8 mouse cellular contexts compared by ENCODE assay signal in the genomic region with DNA sequence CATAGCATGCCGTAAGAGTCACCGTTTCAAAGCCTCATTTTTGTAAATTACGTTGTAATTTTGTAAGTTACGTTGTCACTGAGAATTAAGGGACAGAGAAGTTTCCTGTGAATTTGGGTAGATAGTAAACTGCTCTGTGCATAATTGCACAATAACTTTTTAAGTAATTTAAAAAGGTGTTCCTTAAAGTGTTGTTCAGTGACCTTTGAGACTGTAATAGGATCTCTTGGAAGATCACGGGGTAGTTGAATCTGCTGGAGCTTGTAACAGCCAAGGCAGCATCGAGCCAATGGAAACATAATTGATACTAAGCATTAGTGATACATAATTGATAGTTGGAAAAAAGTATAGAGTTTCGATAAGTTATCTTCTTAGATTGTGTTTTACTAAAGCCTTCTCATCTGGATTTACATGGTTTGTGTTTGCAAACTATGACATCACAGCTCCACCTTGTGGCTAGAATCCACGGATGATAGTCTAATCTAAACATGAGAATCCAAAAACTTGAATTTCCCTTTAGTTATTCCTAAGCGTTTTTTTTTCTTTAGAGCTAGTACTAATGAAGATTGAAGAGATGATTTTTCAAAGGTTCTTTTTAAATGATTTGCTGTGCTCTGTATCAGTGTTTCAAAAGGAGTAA.
DNase-seq lines count a peak whose midpoint lies in the region; ATAC-seq lines count a peak whose summit lies in the region.

No protein-coding gene starts in this region.

- DNase-seq in cerebellum, adult 11 months = peak; percentile 7
- no peak for DNase-seq in neural tube, embryonic 10.5 days (ENCODE audit: extremely low spot score, low spot score)
- peak; percentile 79 to 83 for DNase-seq in cerebellum, postnatal 10 days
- peak; percentile 48 to 58 for DNase-seq in heart, postnatal 36 days
- DNase-seq in left cerebral cortex, postnatal 25 days (ENCODE audit: low spot score in 2 of 2) = peak; percentile 49 to 73
- DNase-seq in right cerebral cortex, postnatal 4 days = peak; percentile 72

- no peaks in the 10 kb centered on the region for H3K36me3 ChIP-seq in neural tube, embryonic 12.5 days

- no peak overlapping the region for H3K4me2 ChIP-seq in neural tube, embryonic 12.5 days (replicated peaks)

- no peaks in the 10 kb centered on the region for H3K27me3 ChIP-seq in neural tube, embryonic 12.5 days (replicated peaks)

- H3K9me3 ChIP-seq in neural tube, embryonic 12.5 days = no peaks in the 10 kb centered on the region

- WGBS in neural tube, embryonic 12.5 days = 68% methylated on average over 9 of the region's 9 CpGs

- H3K9ac ChIP-seq in neural tube, embryonic 12.5 days = no peak overlapping the region

- no peak for ATAC-seq in cerebellum, adult (ENCODE audit: insufficient number of reproducible peaks, low FRiP score, low TSS enrichment)
- ATAC-seq in neural tube, embryonic 12.5 days (ENCODE audit: low FRiP score, low read depth) = 0 out of 2 replicates have a peak, but pooled peaks have one; percentile 37

- H3K27ac ChIP-seq in neural tube, embryonic 12.5 days = no peak overlapping the region

- no peak overlapping the region for H3K4me3 ChIP-seq in neural tube, embryonic 12.5 days

- no peaks in the 10 kb centered on the region for H3K4me1 ChIP-seq in neural tube, embryonic 12.5 days

- intact Hi-C loops in heart, postnatal 36 days (cut with DNase I) = loop anchor here (1.0 to 5.0 kb wide), 4 partner anchors 68 to 464 kb away; partner anchors contain the start of gene Plod2
- intact Hi-C loops in left cerebral cortex, postnatal 25 days (cut with DNase I) = loop anchor here (1.0 to 2.0 kb wide), 3 partner anchors 111 to 464 kb away; no protein-coding TSS in a partner anchor
